Mouse (Mus musculus) embryonic facial prominence, embryonic 15.5 days (tissue): ENCODE results near the gene Mip. TPM values are rescaled to one million over a fixed set of nuclear protein-coding genes. Genes with fewer than 3 reads are reported as not detected.
A peak's percentile ranks its signal among the peaks of the same experiment; 100 is the strongest.
"Not testable (repeated sequence)": the region's sequence is repeated elsewhere in the genome, so short reads cannot be mapped to it uniquely, and the experiment has no call there.

Source experiments
- ATAC-seq: fragments of 200-750 bp; cut with Nextera tagmentation; 2 replicates; pipeline ENCODE4 v1.8.0; 2017; ENCODE audit warnings: low read depth, moderate TSS enrichment; ENCODE audit not compliant: insufficient number of reproducible peaks, low FRiP score, low TSS enrichment
- H3K27ac ChIP-seq: fragments of 300-500 bp; sonication (generic); replicated peaks from 2 replicates; pipeline ENCODE4 v1.5.1; 2015; ENCODE audit warnings: mild to moderate bottlenecking, inconsistent platforms
- H3K27me3 ChIP-seq: fragments of 300-500 bp; sonication (generic); 2 replicates; pipeline ENCODE4 v1.6.1; 2015; ENCODE audit warnings: inconsistent platforms
- H3K36me3 ChIP-seq: fragments of 300-500 bp; sonication (generic); 2 replicates; pipeline ENCODE4 v1.6.1; 2015; ENCODE audit warnings: mild to moderate bottlenecking, inconsistent platforms
- H3K4me1 ChIP-seq: fragments of 300-500 bp; sonication (generic); 2 replicates; pipeline ENCODE4 v1.6.1; 2015; ENCODE audit warnings: inconsistent platforms
- H3K4me2 ChIP-seq: fragments of 300-500 bp; sonication (generic); replicated peaks from 2 replicates; pipeline ENCODE4 v1.6.1; 2015; ENCODE audit warnings: mild to moderate bottlenecking, inconsistent platforms
- H3K4me3 ChIP-seq: fragments of 300-500 bp; sonication (generic); replicated peaks from 2 replicates; pipeline ENCODE4 v1.5.1; 2015; ENCODE audit warnings: mild to moderate bottlenecking, inconsistent platforms
- H3K9ac ChIP-seq: fragments of 300-500 bp; sonication (generic); 2 replicates; pipeline ENCODE4 v1.6.1; 2015; ENCODE audit warnings: inconsistent platforms
- H3K9me3 ChIP-seq: fragments of 300-500 bp; sonication (generic); replicated peaks from 2 replicates; pipeline ENCODE4 v1.6.1; 2016; ENCODE audit warnings: inconsistent platforms
- WGBS: fragments of 180-500 bp; shearing (Covaris S2); methylation state at CpG from one replicate; pipeline ENCODE4 v1.1.7; 2015; 5-methylcytosine and 5-hydroxymethylcytosine counted together
- polyA plus RNA-seq: library from polyadenylated mRNA; unstranded; fragments of >200 nt; fragmentation: Nextera tagmentation; extraction: Ambion mirVana; gene quantifications from 2 replicates; pipeline ENCODE4 v1.2.1, GENCODE M21; 2015

The Mip gene
- polyA plus RNA-seq, 1 experiment from 2014 or later, result 0.23 TPM

- H3K9me3 ChIP-seq, result no peaks in the 10 kb centered on the region
- no peaks in the 10 kb centered on the region for H3K36me3 ChIP-seq
- H3K27me3 ChIP-seq, result no peaks in the 10 kb centered on the region
- H3K27ac ChIP-seq, result peak overlapping the region; percentile 82
- H3K4me2 ChIP-seq, result peak overlapping the region; percentile 72
- no peak for ATAC-seq
- H3K4me3 ChIP-seq, result peak overlapping the region; percentile 77
- 38% methylated on average over 7 of the region's 7 CpGs for WGBS
- H3K4me1 ChIP-seq, result 0 out of 2 replicates have a peak, but pooled peaks cover 3% of the 10 kb centered on the region
- H3K9ac ChIP-seq, result peak overlapping the region; percentile 71
These were observed 45.2 kb downstream of the Mip start for GRCm38 (mm10) chr10:128270866-128271265.

- no peak overlapping the region for H3K9ac ChIP-seq
- no peak overlapping the region for H3K27ac ChIP-seq
- H3K4me2 ChIP-seq, result no peak overlapping the region
- no peaks in the 10 kb centered on the region for H3K9me3 ChIP-seq
- 67% methylated on average over 2 of the region's 2 CpGs for WGBS
- H3K4me3 ChIP-seq, result no peak overlapping the region
- 0 out of 2 replicates have a peak, but pooled peaks cover 3% of the 10 kb centered on the region for H3K4me1 ChIP-seq
- ATAC-seq, result no peak
- 0 out of 2 replicates have a peak, but pooled peaks cover 6% of the 10 kb centered on the region for H3K36me3 ChIP-seq
- no peaks in the 10 kb centered on the region for H3K27me3 ChIP-seq
These were observed 46.2 kb downstream of the Mip start for GRCm38 (mm10) chr10:128271883-128272282.

- H3K27me3 ChIP-seq, ATAC-seq, H3K4me3 ChIP-seq, H3K4me1 ChIP-seq, H3K4me2 ChIP-seq, H3K27ac ChIP-seq, H3K9ac ChIP-seq, H3K9me3 ChIP-seq: not testable (repeated sequence)
- peaks cover 13% of the 10 kb centered on the region for H3K36me3 ChIP-seq
- 94% methylated on average over 4 of the region's 7 CpGs for WGBS
These were observed 47.3 kb downstream of the Mip start for GRCm38 (mm10) chr10:128272819-128273439.

- H3K9me3 ChIP-seq, H3K4me2 ChIP-seq, H3K27ac ChIP-seq, H3K27me3 ChIP-seq, ATAC-seq, H3K4me1 ChIP-seq, H3K4me3 ChIP-seq, H3K9ac ChIP-seq: not testable (repeated sequence)
- H3K36me3 ChIP-seq, result peaks cover 27% of the 10 kb centered on the region
- WGBS, result 97% methylated on average over 1 of the region's 1 CpGs
These were observed 49.7 kb downstream of the Mip start for GRCm38 (mm10) chr10:128275374-128275773.

GRCm38 (mm10) chr10:128278158-128278557 is 52.5 kb downstream of the Mip start:
- H3K9ac ChIP-seq, result no peak overlapping the region
- no peaks in the 10 kb centered on the region for H3K27me3 ChIP-seq
- no peak overlapping the region for H3K27ac ChIP-seq
- WGBS, result 55% methylated on average over 6 of the region's 6 CpGs
- H3K36me3 ChIP-seq, result peaks cover 52% of the 10 kb centered on the region
- no peaks in the 10 kb centered on the region for H3K9me3 ChIP-seq
- H3K4me1 ChIP-seq, result no peaks in the 10 kb centered on the region
- no peak overlapping the region for H3K4me2 ChIP-seq
- H3K4me3 ChIP-seq, result no peak overlapping the region
- ATAC-seq, result no peak

- ATAC-seq, result no peak
- no peak overlapping the region for H3K9ac ChIP-seq
- peaks cover 71% of the 10 kb centered on the region for H3K36me3 ChIP-seq
- H3K4me1 ChIP-seq, result no peaks in the 10 kb centered on the region
- no peaks in the 10 kb centered on the region for H3K9me3 ChIP-seq
- no peak overlapping the region for H3K27ac ChIP-seq
- 85% methylated on average over 6 of the region's 6 CpGs for WGBS
- no peaks in the 10 kb centered on the region for H3K27me3 ChIP-seq
- no peak overlapping the region for H3K4me2 ChIP-seq
- H3K4me3 ChIP-seq, result no peak overlapping the region
These were observed 55.3 kb downstream of the Mip start for GRCm38 (mm10) chr10:128280943-128281342.

Other genes starting within 250 kb of the Mip start
- 0.38 and 1.1 TPM in 2 replicates for gene Hsd17b6, start 218.2 kb upstream of the Mip start, polyA plus RNA-seq
- 65.6 and 68.6 TPM in 2 replicates for gene Prim1, start 210.7 kb upstream of the Mip start, polyA plus RNA-seq
- 690 and 754 TPM in 2 replicates for gene Naca, start 190.3 kb upstream of the Mip start, polyA plus RNA-seq
- 453 and 461 TPM in 2 replicates for gene Ptges3, start 166.9 kb upstream of the Mip start, polyA plus RNA-seq
- 1,910 and 2,016 TPM in 2 replicates for gene Atp5b, start 142.6 kb upstream of the Mip start, polyA plus RNA-seq
- gene Baz2a, start 134.3 kb upstream of the Mip start, polyA plus RNA-seq, result 11.0 and 12.2 TPM in 2 replicates
- gene Rbms2, start 45.5 kb upstream of the Mip start, polyA plus RNA-seq, result 40.1 and 41.6 TPM in 2 replicates
- 2.0 and 2.5 TPM in 2 replicates for gene Gls2, start 31.4 kb upstream of the Mip start, polyA plus RNA-seq
- 30.8 TPM in 2 replicates for gene Spryd4, start 14.0 kb upstream of the Mip start, polyA plus RNA-seq
- gene Timeless, start 6.2 kb downstream of the Mip start, polyA plus RNA-seq, result 43.8 and 48.1 TPM in 2 replicates
- gene Apon, start 28.3 kb downstream of the Mip start, polyA plus RNA-seq, result 0.27 TPM in 1 of 2 replicates, not detected in the other
- gene Apof, start 42.8 kb downstream of the Mip start, polyA plus RNA-seq, result not detected in 2 replicates
- gene Stat2, start 44.7 kb downstream of the Mip start, polyA plus RNA-seq, result 15.0 and 17.0 TPM in 2 replicates
- gene Il23a, start 72.9 kb downstream of the Mip start, polyA plus RNA-seq, result 0.35 TPM in 1 of 2 replicates, not detected in the other
- 27.6 and 32.0 TPM in 2 replicates for gene Pan2, start 77.5 kb downstream of the Mip start, polyA plus RNA-seq
- 319 and 363 TPM in 2 replicates for gene Cnpy2, start 96.6 kb downstream of the Mip start, polyA plus RNA-seq
- 164 and 180 TPM in 2 replicates for gene Cs, start 111.9 kb downstream of the Mip start, polyA plus RNA-seq
- 19.4 and 20.4 TPM in 2 replicates for gene Coq10a, start 143.2 kb downstream of the Mip start, polyA plus RNA-seq
- gene Ankrd52, start 151.3 kb downstream of the Mip start, polyA plus RNA-seq, result 11.0 and 12.1 TPM in 2 replicates
- 0.13 TPM in 1 of 2 replicates, not detected in the other for gene Slc39a5, start 175.4 kb downstream of the Mip start, polyA plus RNA-seq
- 66.2 and 75.7 TPM in 2 replicates for gene Nabp2, start 185.7 kb downstream of the Mip start, polyA plus RNA-seq
- gene Rnf41, start 185.8 kb downstream of the Mip start, polyA plus RNA-seq, result 44.0 and 45.0 TPM in 2 replicates
- 85.2 and 93.6 TPM in 2 replicates for gene Smarcc2, start 233.4 kb downstream of the Mip start, polyA plus RNA-seq